15 mouse cellular contexts compared by ENCODE assay signal in genomic region chr1:86424835-86425547, GRCm38 (mm10). TPM values are rescaled to one million over a fixed set of nuclear protein-coding genes. Genes with fewer than 3 reads are reported as not detected.
DNase-seq lines count a peak whose midpoint lies in the region; ATAC-seq lines count a peak whose summit lies in the region.
"Had no signal": no experiment of that assay in that cellular context is flagged by ENCODE, and none has a peak within 500 bp of the region (broad histone marks: within the 10 kb centered on the region; RNA-seq: fewer than 3 reads in every experiment).

No protein-coding gene starts in this region.

- no peak for DNase-seq in lung, postnatal 10 days
- DNase-seq in embryo, embryonic 11 days = peak; percentile 56
- peak; percentile 64 for DNase-seq in hindbrain, embryonic 10.5 days (ENCODE audit: low spot score)
- DNase-seq in layer of hippocampus, postnatal 10 days (ENCODE audit: low spot score in 2 of 2) = no peak
- DNase-seq in spleen, postnatal 14 days (ENCODE audit: low spot score in 2 of 2) = no peak
- no peak for DNase-seq in adrenal gland, adult 18-20 months (ENCODE audit: low spot score in 2 of 2)
- DNase-seq: adrenal gland, adult 2 months; right cerebral cortex, adult 18-20 months; thymus, adult 18-20 months had no signal

- no peaks in the 10 kb centered on the region for H3K4me1 ChIP-seq in lung, embryonic 15.5 days
- peaks cover 37% of the 10 kb centered on the region for H3K4me1 ChIP-seq in hindbrain, embryonic 10.5 days (replicated peaks)
- H3K4me1 ChIP-seq in midbrain, embryonic 16.5 days (ENCODE audit: control insufficient read depth, insufficient read depth, low read length) = peaks cover 6% of the 10 kb centered on the region; the same call in 1 of the 2 replicates

- 0 out of 2 replicates have a peak, but pooled peaks have one; percentile 43 for ATAC-seq in lung, embryonic 15.5 days (ENCODE audit: borderline replicate concordance, extremely low read depth, low FRiP score, low TSS enrichment)
- ATAC-seq in midbrain, embryonic 16.5 days = peak; percentile 36

- H3K9me3 ChIP-seq in lung, embryonic 15.5 days = no peaks in the 10 kb centered on the region
- no peaks in the 10 kb centered on the region for H3K9me3 ChIP-seq in hindbrain, embryonic 10.5 days
- H3K9me3 ChIP-seq in midbrain, embryonic 16.5 days (replicated peaks; ENCODE audit: control insufficient read depth, low read length, poor library complexity, severe bottlenecking) = no peaks in the 10 kb centered on the region
- H3K9me3 ChIP-seq: heart, embryonic 12.5 days had no signal

- H3K36me3 ChIP-seq in lung, embryonic 15.5 days = no peaks in the 10 kb centered on the region
- H3K36me3 ChIP-seq in hindbrain, embryonic 10.5 days = no peaks in the 10 kb centered on the region
- H3K36me3 ChIP-seq in midbrain, embryonic 16.5 days (ENCODE audit: control insufficient read depth, insufficient read depth, low read length) = no peaks in the 10 kb centered on the region
- H3K36me3 ChIP-seq: heart, embryonic 12.5 days had no signal

- WGBS in lung, embryonic 15.5 days = 22% methylated on average over 11 of the region's 11 CpGs
- 12% methylated on average over 11 of the region's 11 CpGs for WGBS in hindbrain, embryonic 10.5 days
- WGBS in midbrain, embryonic 16.5 days = 7% methylated on average over 11 of the region's 11 CpGs

- no peaks in the 10 kb centered on the region for H3K27me3 ChIP-seq in lung, embryonic 15.5 days
- H3K27me3 ChIP-seq in hindbrain, embryonic 10.5 days (ENCODE audit: insufficient read depth, poor library complexity, severe bottlenecking) = no peaks in the 10 kb centered on the region
- H3K27me3 ChIP-seq in midbrain, embryonic 16.5 days (ENCODE audit: control insufficient read depth, insufficient read depth, low read depth, low read length) = no peaks in the 10 kb centered on the region
- H3K27me3 ChIP-seq: heart, embryonic 12.5 days had no signal

- H3K9ac ChIP-seq in lung, embryonic 15.5 days = no peak overlapping the region
- no peak overlapping the region for H3K9ac ChIP-seq in midbrain, embryonic 16.5 days (ENCODE audit: low read depth, low read length)
- H3K9ac ChIP-seq: heart, embryonic 12.5 days had no signal

- H3K27ac ChIP-seq in lung, embryonic 15.5 days = no peak overlapping the region
- peak overlapping the region; percentile 88 for H3K27ac ChIP-seq in hindbrain, embryonic 10.5 days
- no peak overlapping the region for H3K27ac ChIP-seq in midbrain, embryonic 16.5 days (ENCODE audit: low read length)

- H3K4me3 ChIP-seq in lung, embryonic 15.5 days = no peak overlapping the region
- H3K4me3 ChIP-seq in hindbrain, embryonic 10.5 days = peak overlapping the region; percentile 31
- no peak overlapping the region for H3K4me3 ChIP-seq in midbrain, embryonic 16.5 days (ENCODE audit: low read depth, low read length)
- H3K4me3 ChIP-seq: heart, embryonic 12.5 days had no signal

- no peak overlapping the region for H3K4me2 ChIP-seq in lung, embryonic 15.5 days
- no peak overlapping the region for H3K4me2 ChIP-seq in midbrain, embryonic 16.5 days (ENCODE audit: low read length)
- H3K4me2 ChIP-seq: heart, embryonic 12.5 days had no signal

RNA-seq across cellular contexts. Expression of gene Nmur1, which starts 1.0 kb away (rescaled TPM):
- polyA plus RNA-seq in lung, embryonic 15.5 days (2015; fragmentation: Nextera tagmentation; extraction: Ambion mirVana) = 0.17 TPM in 1 of 2 replicates, not detected in the other
- 0.12 TPM in 1 of 2 replicates, not detected in the other for polyA plus RNA-seq in hindbrain, embryonic 10.5 days (2016; fragmentation: Nextera tagmentation; extraction: Ambion mirVana)
- 0.11 TPM in 1 of 2 replicates, not detected in the other for polyA plus RNA-seq in midbrain, embryonic 16.5 days (2015; fragmentation: Nextera tagmentation; extraction: Ambion mirVana)
- total RNA-seq in layer of hippocampus, postnatal 10 days (2021) = not detected
- not detected for total RNA-seq in adrenal gland, adult 18-20 months (2021)
- total RNA-seq: adrenal gland, adult 2 months; common myeloid progenitor, adult 5-6 weeks; layer of hippocampus, adult 18-20 months; megakaryocyte, adult 5-6 weeks had no signal
- polyA plus RNA-seq: heart, embryonic 12.5 days had no signal

RNA-seq across cellular contexts. Expression of gene Tex44, which starts 1.1 kb away (rescaled TPM):
- polyA plus RNA-seq in lung, embryonic 15.5 days (2015; fragmentation: Nextera tagmentation; extraction: Ambion mirVana) = not detected in 2 replicates
- polyA plus RNA-seq in hindbrain, embryonic 10.5 days (2016; fragmentation: Nextera tagmentation; extraction: Ambion mirVana) = not detected in 2 replicates
- polyA plus RNA-seq in midbrain, embryonic 16.5 days (2015; fragmentation: Nextera tagmentation; extraction: Ambion mirVana) = not detected in 2 replicates
- not detected for total RNA-seq in layer of hippocampus, postnatal 10 days (2021)
- total RNA-seq in adrenal gland, adult 18-20 months (2021) = not detected
- total RNA-seq: adrenal gland, adult 2 months; common myeloid progenitor, adult 5-6 weeks; layer of hippocampus, adult 18-20 months; megakaryocyte, adult 5-6 weeks had no signal
- polyA plus RNA-seq: adrenal gland, adult 2 months; heart, embryonic 12.5 days had no signal

Comparison
In these comparisons a context has a peak if more than half of its experiments do, and no peak if none do; other contexts are left out.
1. DNase-seq: peak in embryo, embryonic 11 days (single experiment) and hindbrain, embryonic 10.5 days (single experiment); none in lung, postnatal 10 days (single experiment), layer of hippocampus, postnatal 10 days (0 of 2), spleen, postnatal 14 days (0 of 2) and adrenal gland, adult 18-20 months (0 of 2).